Mouse (Mus musculus): Measurements from ENCODE around the gene Rcc1l. TPM values are rescaled to one million over a fixed set of nuclear protein-coding genes. Genes with fewer than 3 reads are reported as not detected.

The Rcc1l gene
- polyA plus RNA-seq (2012; rRNA removed), result 6.2 and 10.3 TPM in 2 replicates

DNA sequence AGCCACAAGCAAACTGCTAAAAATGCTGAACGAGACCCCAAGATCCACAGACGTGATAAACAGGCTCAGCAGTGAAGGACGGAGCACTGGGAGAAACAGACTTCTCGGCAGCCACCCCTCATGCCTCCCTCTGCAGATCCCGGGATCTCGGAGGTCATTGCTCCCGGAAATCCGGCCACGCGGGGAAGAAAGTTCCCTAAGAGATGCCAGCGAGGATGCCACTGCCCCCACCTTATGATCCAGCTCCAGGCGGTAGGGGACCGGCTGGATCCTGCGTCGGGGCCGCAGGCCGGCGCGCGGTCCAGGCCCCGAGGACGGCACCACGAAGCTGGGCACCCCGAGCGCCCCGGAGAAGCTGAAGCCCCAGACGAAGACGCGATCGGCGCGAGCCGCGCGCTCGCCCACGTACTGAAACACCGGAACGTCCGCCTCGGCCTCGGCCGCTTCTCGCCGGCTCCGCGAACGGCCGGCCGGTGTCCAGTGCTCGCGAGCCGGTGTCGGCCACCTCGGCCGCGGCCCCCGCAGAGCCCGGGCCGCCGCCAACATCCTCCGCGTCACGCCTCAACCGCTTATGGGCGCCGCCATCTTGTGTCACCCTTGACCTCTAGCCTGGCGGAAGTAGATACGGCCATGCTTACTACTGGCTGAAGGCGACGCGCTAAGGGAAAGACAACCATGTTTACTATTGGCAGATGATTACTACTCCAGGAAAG lies at the start of gene Rcc1l:
Gene Rcc1l, minus strand, starts transcription at position 606 of the 713 bp plus-strand sequence.
- Histone ChIP-seq H3K27me3 (ENCODE audit: control insufficient read depth, insufficient read depth, low read length) (no peaks in the 10 kb centered on the region), H3K4me1 (ENCODE audit: control insufficient read depth, insufficient read depth, insufficient read length, low read length) (no peaks in the 10 kb centered on the region), H3K27ac (ENCODE audit: insufficient read depth, low read depth, low read length) (peak within 1 kb of the TSS; percentile 19; the same call in 1 of the 2 replicates), H3K4me3 (ENCODE audit: low read depth, low read length) (peak within 1 kb of the TSS; percentile 94), H3K36me3 (ENCODE audit: control insufficient read depth, insufficient read depth, low read length) (peaks cover 3% of the 10 kb centered on the region; the same call in 1 of the 2 replicates)
- under 1% methylated on average over 72 of the region's 72 CpGs for WGBS
- TF ChIP-seq POLR2A (IDR thresholded peaks at IDR 0.05; ENCODE audit: low read depth, low read length), result no peak
- no peak for TF ChIP-seq CTCF (IDR thresholded peaks at IDR 0.05; ENCODE audit: extremely low read depth, insufficient read length, insufficient replicate concordance, low read depth, low read length)

DNA sequence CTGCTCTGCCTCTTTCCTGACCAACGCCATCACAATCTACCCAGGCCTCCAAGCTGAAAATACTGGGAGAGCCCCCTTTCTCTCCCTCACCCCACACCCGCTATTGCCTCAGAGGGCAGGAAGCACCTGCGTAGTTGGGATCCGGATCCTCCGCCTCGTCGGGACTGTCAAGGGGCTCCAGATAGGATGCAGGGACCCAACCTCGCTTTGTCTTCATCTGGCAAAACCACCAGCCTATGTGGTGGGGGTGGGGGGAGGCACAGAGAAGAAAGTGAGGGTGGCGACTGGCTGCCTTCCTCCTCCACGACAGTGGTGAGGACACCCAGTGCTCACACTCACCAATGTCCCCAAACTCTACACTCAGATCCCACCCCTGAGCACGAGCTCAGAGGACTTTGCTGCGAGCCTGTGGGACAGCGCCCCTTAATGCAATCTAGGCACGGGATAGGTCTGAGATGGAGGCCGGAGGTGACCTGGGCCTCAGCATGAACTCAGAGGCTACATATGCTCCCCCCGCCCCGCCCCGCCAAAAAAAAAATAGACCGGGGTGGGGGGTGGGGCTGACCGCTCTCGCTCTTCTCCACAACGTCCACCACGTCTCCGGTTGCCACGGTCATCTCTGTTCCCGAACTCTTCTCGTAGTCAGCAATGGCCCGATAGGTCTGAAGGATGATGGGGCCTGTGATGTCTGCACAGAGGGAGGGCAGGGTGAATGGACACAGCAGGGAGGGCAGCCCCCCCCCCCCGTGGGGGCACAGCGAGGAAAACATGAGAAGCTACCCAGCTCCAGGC lies 48.7 kb upstream of the Rcc1l start:
- Histone ChIP-seq H3K27ac (ENCODE audit: insufficient read depth, low read depth, low read length) (no peak overlapping the region), H3K4me1 (ENCODE audit: control insufficient read depth, insufficient read depth, insufficient read length, low read length) (no peaks in the 10 kb centered on the region; the same call in 1 of the 2 replicates), H3K36me3 (ENCODE audit: control insufficient read depth, insufficient read depth, low read length) (no peaks in the 10 kb centered on the region), H3K4me3 (ENCODE audit: low read depth, low read length) (no peak overlapping the region), H3K27me3 (ENCODE audit: control insufficient read depth, insufficient read depth, low read length) (0 out of 2 replicates have a peak, but pooled peaks cover 4% of the 10 kb centered on the region)
- TF ChIP-seq POLR2A (IDR thresholded peaks at IDR 0.05; ENCODE audit: low read depth, low read length), result no peak
- TF ChIP-seq CTCF (IDR thresholded peaks at IDR 0.05; ENCODE audit: extremely low read depth, insufficient read length, insufficient replicate concordance, low read depth, low read length), result no peak
- 72% methylated on average over 30 of the region's 30 CpGs for WGBS

DNA sequence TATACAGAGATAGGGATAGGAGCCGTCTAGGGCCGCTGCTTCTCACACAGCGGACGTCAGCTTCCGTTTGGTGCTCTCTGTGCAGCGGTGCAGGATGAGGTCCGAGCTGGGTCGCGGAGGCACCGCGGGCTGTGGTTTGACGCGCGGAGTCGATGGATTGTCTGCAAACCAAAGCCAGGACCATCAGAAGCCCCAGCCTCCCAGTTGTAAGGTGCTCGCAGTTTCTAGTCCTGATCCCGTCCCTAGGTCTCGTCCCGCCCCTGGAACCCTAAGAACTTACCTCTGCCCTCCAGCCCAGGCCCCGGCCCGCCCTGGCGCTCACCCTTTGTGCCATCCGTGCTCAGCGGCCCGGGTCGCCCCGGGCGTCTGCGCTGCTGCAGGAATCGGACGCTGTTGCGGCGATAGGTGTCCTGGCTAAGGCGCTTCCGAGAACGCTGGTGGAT lies 45.2 kb upstream of the Rcc1l start:
- Histone ChIP-seq H3K4me3 (ENCODE audit: low read depth, low read length) (0 out of 2 replicates have a peak overlapping the region, but pooled peaks have one; percentile 5), H3K4me1 (ENCODE audit: control insufficient read depth, insufficient read depth, insufficient read length, low read length) (no peaks in the 10 kb centered on the region; the same call in 1 of the 2 replicates), H3K36me3 (ENCODE audit: control insufficient read depth, insufficient read depth, low read length) (no peaks in the 10 kb centered on the region), H3K27me3 (ENCODE audit: control insufficient read depth, insufficient read depth, low read length) (0 out of 2 replicates have a peak, but pooled peaks cover 4% of the 10 kb centered on the region), H3K27ac (ENCODE audit: insufficient read depth, low read depth, low read length) (no peak overlapping the region)
- no peak for TF ChIP-seq CTCF (IDR thresholded peaks at IDR 0.05; ENCODE audit: extremely low read depth, insufficient read length, insufficient replicate concordance, low read depth, low read length)
- TF ChIP-seq POLR2A (IDR thresholded peaks at IDR 0.05; ENCODE audit: low read depth, low read length), result no peak
- 9% methylated on average over 36 of the region's 36 CpGs for WGBS

DNA sequence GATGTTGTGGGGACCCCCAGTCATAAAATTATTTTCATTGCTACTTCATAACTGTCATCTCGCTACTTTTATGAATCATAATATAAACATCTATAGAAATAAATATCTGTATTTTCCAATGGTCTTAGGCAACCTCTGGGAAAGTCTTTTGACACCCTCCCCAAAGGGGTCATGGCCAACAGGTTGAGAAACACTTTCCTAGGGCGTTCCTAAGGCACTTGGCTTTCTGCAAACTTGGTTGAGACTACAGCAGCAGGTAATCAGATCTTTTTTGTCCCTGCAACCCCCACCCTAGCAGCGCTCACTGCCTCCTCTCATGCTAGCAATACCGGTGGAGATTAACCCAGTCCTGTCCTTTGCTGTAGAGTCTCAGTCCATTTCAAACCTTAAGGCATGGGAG lies 44.7 kb upstream of the Rcc1l start:
- Histone ChIP-seq H3K27me3 (ENCODE audit: control insufficient read depth, insufficient read depth, low read length) (0 out of 2 replicates have a peak, but pooled peaks cover 4% of the 10 kb centered on the region), H3K36me3 (ENCODE audit: control insufficient read depth, insufficient read depth, low read length) (no peaks in the 10 kb centered on the region), H3K4me3 (ENCODE audit: low read depth, low read length) (no peak overlapping the region), H3K27ac (ENCODE audit: insufficient read depth, low read depth, low read length) (no peak overlapping the region), H3K4me1 (ENCODE audit: control insufficient read depth, insufficient read depth, insufficient read length, low read length) (no peaks in the 10 kb centered on the region; the same call in 1 of the 2 replicates)
- 48% methylated on average over 4 of the region's 4 CpGs for WGBS
- TF ChIP-seq CTCF (IDR thresholded peaks at IDR 0.05; ENCODE audit: extremely low read depth, insufficient read length, insufficient replicate concordance, low read depth, low read length) (no peak), POLR2A (IDR thresholded peaks at IDR 0.05; ENCODE audit: low read depth, low read length) (no peak)

DNA sequence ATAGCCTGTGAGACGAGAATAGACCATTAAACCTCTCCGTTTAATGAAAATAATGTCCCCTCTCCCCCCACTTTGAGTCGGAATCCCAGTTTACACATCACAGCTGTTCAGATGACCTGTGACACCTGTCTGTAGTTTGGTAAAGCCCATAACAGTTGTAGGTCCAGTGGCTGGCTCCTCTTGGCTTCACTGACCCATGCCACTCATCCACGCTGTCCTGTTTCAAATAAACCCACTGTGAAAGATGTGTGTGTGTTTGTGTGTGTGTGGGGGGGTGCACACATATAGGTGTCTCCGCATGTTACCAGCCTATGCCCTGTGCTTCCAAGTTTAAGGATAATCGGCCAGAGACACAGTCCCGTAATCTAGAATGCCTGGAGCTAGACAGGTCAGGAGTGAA lies 41.3 kb upstream of the Rcc1l start:
- no peak for TF ChIP-seq POLR2A (IDR thresholded peaks at IDR 0.05; ENCODE audit: low read depth, low read length)
- no peak for TF ChIP-seq CTCF (IDR thresholded peaks at IDR 0.05; ENCODE audit: extremely low read depth, insufficient read length, insufficient replicate concordance, low read depth, low read length)
- H3K4me3 ChIP-seq (ENCODE audit: low read depth, low read length), result no peak overlapping the region
- no peaks in the 10 kb centered on the region for H3K36me3 ChIP-seq (ENCODE audit: control insufficient read depth, insufficient read depth, low read length)
- H3K27me3 ChIP-seq (ENCODE audit: control insufficient read depth, insufficient read depth, low read length), result 0 out of 2 replicates have a peak, but pooled peaks cover 4% of the 10 kb centered on the region
- H3K27ac ChIP-seq (ENCODE audit: insufficient read depth, low read depth, low read length), result no peak overlapping the region
- H3K4me1 ChIP-seq (ENCODE audit: control insufficient read depth, insufficient read depth, insufficient read length, low read length), result peaks cover 3% of the 10 kb centered on the region; the same call in 1 of the 2 replicates
- 89% methylated on average over 7 of the region's 7 CpGs for WGBS

DNA sequence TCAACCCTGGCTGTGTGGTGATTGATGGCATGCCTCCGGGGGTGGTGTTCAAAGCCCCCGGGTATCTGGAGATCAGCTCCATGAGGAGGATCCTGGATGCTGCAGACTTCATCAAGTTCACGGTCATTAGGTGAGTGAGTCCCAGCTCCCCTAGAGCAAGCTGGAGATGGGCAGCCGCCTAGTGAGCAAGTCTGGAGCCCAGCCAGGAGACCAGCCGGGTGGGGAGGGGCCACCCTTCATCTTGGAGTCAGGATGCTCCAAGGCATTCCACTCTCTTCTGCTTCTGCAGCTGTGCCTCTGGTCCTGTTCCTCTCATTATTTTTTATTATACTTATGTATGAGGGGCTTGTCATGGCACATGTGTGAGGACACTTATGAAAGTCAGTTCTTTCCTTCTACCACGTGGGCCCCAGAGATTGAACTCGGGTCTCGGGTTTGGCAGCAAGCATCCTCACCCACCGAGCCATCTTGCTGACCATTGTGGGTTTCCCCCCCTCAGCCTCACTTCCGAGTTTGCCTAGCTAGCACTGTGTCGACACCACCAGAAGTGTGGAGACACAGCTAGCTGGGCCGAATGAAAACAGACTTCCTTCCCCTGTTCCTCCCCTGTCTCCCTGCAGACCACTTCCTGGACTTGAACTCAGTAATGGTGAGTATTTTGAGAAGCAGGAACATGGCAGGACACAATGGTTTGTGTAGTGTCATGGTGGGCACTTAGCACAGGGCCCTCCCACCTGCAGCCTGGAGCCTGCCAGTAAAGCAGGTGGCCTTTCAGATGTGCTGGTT lies 37.6 kb upstream of the Rcc1l start:
- Histone ChIP-seq H3K27me3 (ENCODE audit: control insufficient read depth, insufficient read depth, low read length) (no peaks in the 10 kb centered on the region), H3K36me3 (ENCODE audit: control insufficient read depth, insufficient read depth, low read length) (no peaks in the 10 kb centered on the region), H3K4me3 (ENCODE audit: low read depth, low read length) (no peak overlapping the region), H3K4me1 (ENCODE audit: control insufficient read depth, insufficient read depth, insufficient read length, low read length) (0 out of 2 replicates have a peak, but pooled peaks cover 3% of the 10 kb centered on the region), H3K27ac (ENCODE audit: insufficient read depth, low read depth, low read length) (no peak overlapping the region)
- TF ChIP-seq POLR2A (IDR thresholded peaks at IDR 0.05; ENCODE audit: low read depth, low read length) (no peak), CTCF (IDR thresholded peaks at IDR 0.05; ENCODE audit: extremely low read depth, insufficient read length, insufficient replicate concordance, low read depth, low read length) (no peak)
- 62% methylated on average over 12 of the region's 12 CpGs for WGBS
